Mouse (Mus musculus) retina, adult 2 months (tissue): ENCODE data around the gene Gm13306.
"Not testable (repeated sequence)": the region's sequence is repeated elsewhere in the genome, so short reads cannot be mapped to it uniquely, and the experiment has no call there.

Experiments
- DNase-seq: peaks from one replicate; pipeline ENCODE4 v3.0.0-alpha.2; 2012; ENCODE audit warnings: low read depth, low spot score

The Gm13306 gene

DNA sequence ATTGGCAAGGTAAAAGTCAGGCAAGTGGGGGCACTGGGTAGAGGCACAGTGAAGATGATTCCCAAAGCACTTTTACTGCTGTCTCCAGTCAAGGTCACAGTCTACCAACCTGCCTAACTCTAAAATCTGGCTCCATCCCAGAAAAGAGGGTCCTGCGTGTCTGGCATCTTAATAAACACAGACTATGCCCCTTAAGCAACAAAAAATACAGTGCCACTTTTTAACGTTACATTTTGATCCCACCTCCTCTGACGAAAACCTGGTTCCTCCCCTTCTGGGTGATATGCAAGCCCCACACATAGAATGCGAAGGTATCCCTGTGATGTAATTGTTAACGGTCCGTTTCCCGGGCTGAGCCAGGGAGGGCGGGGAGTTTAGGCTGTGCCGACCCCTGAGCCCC is at the start of gene Gm13306:
TSS of gene Gm13306 (plus strand) at position 301 of the 400 bp plus-strand sequence.
- DNase-seq: not testable (repeated sequence)

- not testable (repeated sequence) for DNase-seq
Observed at GRCm38 (mm10) chr4:42114517-42114916, 38.7 kb upstream of the Gm13306 start, which contains the start of gene Gm13304. TSS of gene Gm13304 (plus strand) at chr4:42114817.

- not testable (repeated sequence) for DNase-seq
Observed at GRCm38 (mm10) chr4:42168503-42168902, 15.3 kb downstream of the Gm13306 start, which contains the start of gene Gm13305. TSS of gene Gm13305 (minus strand) at chr4:42168603.

- not testable (repeated sequence) for DNase-seq
Observed at GRCm38 (mm10) chr4:42178243-42178642, 25.0 kb downstream of the Gm13306 start.

GRCm38 (mm10) chr4:42183234-42184197 is 30.3 kb downstream of the Gm13306 start:
- DNase-seq: not testable (repeated sequence)

GRCm38 (mm10) chr4:42184324-42184979 is 31.2 kb downstream of the Gm13306 start:
- DNase-seq: not testable (repeated sequence)

DNA sequence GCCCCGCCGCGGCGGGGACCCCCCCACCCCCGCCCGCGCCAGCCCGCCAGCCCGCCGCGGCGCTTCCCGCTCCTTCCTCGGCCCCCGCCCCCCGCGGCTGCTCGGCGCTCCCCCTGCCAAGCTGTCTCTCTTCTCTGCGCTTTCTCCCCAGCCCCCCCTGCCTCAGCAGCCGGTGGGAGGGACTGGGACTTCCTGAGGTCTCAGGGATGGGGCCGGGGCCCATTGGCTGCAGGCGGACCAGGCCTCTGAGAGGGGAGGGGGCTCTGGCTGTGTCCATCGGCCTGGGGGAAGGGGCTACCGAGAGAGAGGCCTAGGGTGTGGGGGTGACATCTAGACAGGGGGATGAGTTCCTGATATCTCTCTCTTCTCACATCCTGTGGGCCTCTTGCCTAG is 31.7 kb downstream of the Gm13306 start:
- DNase-seq: not testable (repeated sequence)
